Mouse (Mus musculus) naive thymus-derived CD4-positive, alpha-beta T cell, adult 2 months (primary cell): ENCODE data around the gene Ranbp6.

ENCODE experiments used
- DNase-seq: peaks from one replicate; pipeline ENCODE4 v3.0.0-alpha.2; 2011; ENCODE audit warnings: low read depth

The Ranbp6 gene

GRCm38 (mm10) chr19:29812581-29813460 lies at the start of gene Ranbp6:
Ranbp6 (minus strand) TSS chr19:29812974.
- peak; percentile 90 for DNase-seq

DNA sequence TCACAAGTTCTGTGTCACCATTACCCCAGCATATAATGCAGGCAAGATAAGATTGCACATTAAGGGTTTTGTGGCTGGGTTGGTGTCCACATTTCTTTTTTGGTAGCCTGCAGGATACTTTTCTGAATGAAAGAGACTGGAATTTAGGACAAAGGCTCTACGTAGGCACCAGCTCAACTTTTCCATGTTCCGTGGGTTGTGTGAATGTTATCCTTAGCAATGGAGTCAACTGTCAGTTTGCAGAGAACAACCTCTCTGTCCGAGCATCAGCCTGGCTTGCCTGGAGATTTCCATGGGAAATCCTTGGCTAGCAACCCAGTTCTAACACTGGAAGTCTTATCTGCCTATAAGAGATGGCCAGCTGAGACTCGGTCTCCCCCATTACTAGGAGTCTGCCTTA lies 48.0 kb upstream of the Ranbp6 start:
- DNase-seq: no peak

DNA sequence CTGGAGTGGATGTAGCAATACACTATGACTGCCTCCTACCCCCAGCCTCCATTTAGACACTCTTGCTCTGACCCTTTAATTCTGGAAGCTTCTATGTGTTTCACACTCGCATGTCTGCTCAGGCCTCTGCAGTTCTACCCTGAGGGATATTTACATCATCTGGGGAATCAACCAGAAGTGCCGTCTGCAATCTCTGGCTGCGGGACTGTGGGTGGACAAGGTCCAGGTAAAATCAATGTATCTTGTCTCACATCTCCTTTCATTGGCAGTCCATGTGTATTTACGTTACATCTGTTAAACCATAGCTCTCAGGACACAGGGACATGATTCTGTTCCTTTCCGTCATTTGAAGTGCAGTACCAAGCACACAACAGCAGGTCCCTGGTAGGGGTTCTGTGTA lies 44.5 kb upstream of the Ranbp6 start:
- DNase-seq: no peak

- no peak for DNase-seq
These were observed 40.9 kb upstream of the Ranbp6 start for GRCm38 (mm10) chr19:29853711-29854110.

DNA sequence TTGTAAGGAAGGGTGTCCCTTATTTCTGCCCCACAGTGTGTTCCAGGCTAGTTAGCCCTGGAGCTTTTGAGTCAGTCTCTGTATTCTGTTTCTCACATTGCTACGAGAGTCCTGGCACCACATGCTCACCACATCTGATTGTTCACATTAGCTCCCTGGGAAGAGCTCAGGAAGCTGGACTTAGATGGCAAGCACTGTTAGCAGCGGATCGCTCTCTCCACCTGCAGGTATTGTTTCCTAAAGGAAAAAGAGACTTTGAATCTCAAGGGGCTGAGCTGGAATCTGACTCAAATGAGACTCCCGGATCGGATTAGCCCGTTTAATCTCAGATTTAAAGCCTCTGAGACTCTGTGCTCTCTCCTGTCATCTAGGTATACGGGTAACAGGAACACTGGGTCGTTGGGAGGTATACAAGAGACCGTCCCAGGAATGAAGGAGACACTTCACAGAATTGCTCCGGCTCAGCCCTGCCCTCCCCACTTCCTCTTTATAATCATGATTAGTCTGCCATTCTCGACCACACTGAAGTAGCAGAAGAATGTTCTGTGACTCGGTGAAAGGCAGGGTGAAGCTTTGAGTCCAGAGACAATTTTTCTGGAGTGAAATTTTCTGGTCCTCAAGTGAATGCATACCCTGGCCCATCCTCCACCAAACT lies 38.4 kb upstream of the Ranbp6 start:
- no peak for DNase-seq

DNA sequence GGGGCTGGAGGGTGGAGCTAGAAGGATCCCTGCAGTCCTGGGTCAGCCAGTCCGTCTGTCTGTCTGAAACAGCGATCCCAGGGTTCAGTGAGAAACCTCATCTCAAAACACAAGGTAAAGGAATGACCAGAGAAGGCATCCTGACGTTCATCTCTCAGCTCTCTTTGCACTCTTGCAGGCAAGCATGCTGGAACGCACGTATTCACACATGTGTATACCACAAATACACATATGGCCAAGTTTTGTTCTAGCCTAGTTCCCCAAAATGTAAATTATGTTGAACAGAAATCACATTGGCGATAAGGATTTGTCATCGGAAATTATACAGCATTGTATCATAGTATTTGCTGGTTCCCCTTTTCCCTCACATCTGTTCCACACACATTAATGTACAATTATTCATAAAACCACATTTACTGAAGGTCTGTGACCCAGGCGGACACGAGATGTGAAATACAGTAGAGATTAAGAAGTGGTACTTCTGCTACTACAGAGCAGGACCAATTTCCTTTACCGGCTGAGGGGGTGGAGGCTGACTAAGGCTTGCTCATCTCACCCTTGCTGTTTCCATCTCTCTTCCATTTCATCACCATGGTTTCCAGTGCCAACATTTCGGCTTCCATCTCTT lies 37.3 kb upstream of the Ranbp6 start:
- DNase-seq: no peak

DNA sequence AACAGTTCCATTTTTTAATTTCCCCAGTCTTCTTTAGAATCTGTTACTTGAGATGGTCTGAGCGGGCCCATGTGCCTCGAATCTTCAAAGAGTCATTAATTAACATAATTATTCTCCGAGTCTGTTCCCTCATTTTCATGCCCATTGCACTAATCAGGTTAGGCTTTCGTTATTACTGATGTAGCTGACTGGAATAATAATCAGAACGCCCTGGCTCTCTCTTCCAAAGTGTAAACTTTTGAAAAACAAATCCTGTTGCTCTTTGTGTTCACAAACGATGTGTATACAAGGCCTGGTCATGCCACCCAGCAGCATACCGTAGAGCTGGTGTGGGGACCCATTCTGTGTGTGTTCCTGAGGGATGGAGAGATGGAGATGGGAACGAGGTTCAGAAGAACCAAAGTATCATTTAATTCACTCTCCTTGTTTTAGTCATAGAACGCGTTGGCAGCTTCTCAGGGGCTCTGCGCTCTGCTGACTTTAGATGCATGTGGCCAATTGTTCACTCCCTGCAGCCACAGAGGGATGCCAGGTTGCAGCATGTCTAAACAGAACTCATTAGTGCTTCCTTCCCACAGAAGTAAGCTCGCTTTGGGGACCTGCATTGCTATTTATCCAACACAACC lies 31.4 kb upstream of the Ranbp6 start:
- no peak for DNase-seq

- DNase-seq: no peak
These were observed 30.9 kb upstream of the Ranbp6 start for GRCm38 (mm10) chr19:29843641-29844035.

DNA sequence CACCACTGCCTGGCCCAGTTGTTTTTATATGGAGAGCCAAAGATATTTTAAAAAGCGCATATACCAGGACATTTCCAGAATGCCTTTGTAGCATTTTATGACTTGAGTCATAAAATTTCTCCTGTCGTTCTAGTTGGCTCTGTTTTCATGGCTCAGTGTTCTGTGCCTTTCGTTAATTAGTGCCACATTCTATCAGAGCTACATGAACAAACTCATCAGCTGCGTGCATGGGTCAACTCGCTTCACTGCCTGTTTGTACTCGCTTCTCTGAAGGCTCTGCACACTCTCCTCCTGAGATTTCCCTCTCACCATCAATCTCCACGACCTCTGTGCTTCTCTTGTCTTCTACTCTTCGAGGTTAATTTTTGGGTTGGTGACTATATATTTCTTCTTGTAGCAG lies 30.2 kb upstream of the Ranbp6 start:
- DNase-seq: no peak

GRCm38 (mm10) chr19:29840642-29841041 lies 27.9 kb upstream of the Ranbp6 start:
- no peak for DNase-seq

- DNase-seq: no peak
These were observed 25.9 kb upstream of the Ranbp6 start for GRCm38 (mm10) chr19:29838636-29839135.

DNA sequence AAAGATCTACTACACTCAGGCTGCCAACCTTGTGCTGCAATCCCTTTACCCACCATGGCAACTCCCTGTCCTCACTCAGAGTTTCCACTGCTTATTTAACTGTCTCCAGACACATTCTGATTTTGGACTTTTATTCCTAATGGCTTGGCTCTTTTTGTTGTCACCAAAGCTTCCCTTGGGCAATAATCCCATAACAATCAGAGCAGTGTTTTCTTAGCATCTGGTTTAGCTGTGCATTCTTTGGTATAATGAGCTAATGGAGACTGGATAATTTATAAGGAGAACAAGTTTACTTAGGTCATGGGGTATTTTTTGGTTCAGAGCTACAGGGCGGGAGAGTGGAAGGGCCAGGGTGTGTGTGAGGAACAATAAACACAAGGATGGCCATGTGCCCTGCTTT lies 25.4 kb upstream of the Ranbp6 start:
- no peak for DNase-seq

DNA sequence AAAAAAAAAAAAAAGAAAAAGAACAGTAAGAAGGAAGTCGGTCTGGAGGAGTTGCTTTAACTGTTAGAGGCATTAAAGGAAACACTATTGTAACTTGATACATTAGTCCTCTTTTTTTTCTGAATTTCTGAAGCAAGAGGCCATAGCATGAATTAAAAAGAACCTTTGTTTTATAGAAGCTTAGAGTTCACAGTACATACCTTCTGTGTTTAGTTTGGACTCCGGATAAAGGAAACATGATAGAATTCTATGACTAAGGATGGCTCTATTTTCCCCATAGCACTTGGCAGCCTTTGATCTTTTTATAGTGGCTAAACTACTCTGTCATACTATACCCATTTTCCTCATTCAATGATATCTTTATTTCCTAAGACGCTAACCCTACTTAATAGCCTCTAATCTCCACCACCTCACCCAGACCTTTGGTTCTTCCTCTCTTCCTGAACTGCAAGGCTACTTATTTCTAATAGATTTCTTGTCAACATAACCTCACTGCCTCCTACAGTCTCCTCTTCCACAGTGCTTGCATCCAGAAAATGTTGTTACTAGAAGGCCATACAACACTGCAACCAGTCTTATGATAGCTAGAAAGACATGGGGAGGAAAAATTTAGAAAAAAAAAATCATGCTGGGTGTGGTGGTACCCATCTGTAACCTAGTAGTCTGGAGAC lies 22.7 kb upstream of the Ranbp6 start:
- no peak for DNase-seq

DNA sequence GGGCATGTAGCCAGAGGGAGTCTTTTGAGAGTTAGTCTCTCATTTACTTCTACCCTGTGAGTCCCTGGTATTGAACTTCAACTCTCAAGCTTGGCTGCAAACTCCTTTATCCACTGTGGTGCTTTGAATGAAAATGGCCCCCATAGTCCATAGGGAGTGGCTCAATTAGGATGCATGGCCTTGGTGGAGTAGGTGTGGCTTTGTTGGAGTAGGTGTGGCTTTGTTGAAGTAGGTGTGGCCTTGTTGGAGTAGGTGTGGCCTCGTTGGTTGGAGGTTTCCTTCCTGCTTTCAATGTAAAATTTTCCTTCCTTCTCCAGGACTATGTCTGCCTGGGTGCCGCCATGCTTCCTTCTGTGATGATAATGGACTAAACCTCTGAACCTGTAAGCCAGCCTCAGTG lies 18.1 kb upstream of the Ranbp6 start:
- no peak for DNase-seq

- no peak for DNase-seq
These were observed 15.8 kb upstream of the Ranbp6 start for GRCm38 (mm10) chr19:29828558-29828957.

DNA sequence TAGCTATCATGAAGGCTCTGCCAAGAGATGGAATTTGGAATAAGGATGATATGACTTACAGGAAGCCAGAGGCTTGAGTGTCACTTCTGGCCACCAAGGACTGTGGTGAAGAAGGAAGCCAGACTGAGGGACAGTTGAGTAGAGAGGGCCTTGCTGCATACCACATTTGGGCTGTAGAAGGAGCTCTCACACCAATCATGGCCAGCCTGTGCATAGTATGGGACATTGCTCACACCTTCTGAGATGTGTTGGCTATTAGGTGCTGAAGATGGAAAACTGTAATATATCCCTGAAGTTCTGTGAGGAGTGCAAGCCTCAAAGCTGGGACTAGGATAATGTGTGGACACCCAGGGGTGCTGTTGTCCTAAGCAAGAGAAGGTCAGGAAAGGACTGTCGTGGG lies 13.9 kb upstream of the Ranbp6 start:
- no peak for DNase-seq

DNA sequence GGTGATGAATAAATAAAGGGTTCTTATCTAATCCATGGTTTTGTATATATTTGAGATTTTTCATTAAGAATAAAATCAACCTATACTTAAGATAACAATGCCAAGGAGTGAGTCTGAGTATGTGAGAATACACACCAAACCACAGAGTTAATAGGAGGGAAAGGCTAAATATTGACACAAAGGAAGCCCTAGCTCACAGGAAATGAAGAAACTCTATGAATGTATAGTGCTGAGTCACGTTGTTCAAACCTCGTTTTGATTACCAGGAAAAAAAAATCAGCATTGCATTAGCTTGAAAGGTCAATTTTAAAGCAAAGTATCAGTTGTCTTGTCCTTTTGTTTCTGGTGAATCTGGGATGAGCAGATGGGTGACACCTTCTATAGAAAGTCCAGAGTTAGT lies 12.2 kb upstream of the Ranbp6 start:
- DNase-seq: no peak

DNA sequence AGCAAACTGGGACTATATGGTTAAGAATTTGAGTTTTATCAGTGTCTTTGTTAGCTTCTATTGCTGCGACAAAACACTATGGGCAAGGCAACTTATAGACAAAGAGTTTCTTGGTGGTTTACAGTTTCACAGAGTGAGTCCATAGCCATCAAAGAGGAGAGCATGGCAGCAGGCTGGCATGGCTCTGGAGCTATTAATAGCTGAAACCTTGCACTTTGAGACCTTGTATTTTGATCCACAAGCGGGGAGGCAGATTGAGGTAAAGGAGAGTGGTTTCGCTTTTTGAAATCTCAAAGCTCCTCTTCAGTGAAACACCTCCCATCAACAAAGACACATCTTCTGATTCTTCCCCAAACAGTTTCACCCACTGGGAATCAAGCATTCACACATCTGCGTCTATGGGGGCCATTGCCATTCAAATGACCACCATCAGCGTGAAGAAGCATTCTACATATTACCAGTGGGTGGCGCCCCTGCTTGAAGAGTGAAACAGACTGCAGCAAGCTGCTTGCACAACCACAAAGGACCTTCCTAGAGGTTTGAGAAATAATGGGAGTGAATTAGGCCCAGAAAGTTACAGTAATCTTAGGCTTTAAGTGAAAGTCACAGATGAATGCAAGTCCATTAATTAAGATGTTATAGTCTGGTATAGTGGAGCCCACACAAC lies 11.4 kb upstream of the Ranbp6 start:
- DNase-seq: peak; percentile 51

GRCm38 (mm10) chr19:29823456-29824010 lies 10.8 kb upstream of the Ranbp6 start:
- DNase-seq: no peak

- peak; percentile 84 for DNase-seq
These were observed 8.2 kb upstream of the Ranbp6 start for GRCm38 (mm10) chr19:29820966-29821365.

- DNase-seq: no peak
These were observed 2.8 kb downstream of the Ranbp6 start for GRCm38 (mm10) chr19:29810022-29810421.
